In genomic region chr4:140631276-140631849, GRCm38 (mm10) we compare ENCODE assay signal across 8 mouse cellular contexts. TPM values are rescaled to one million over a fixed set of nuclear protein-coding genes. Genes with fewer than 3 reads are reported as not detected.
DNase-seq lines count a peak whose midpoint lies in the region; ATAC-seq and TF ChIP-seq lines count a peak whose summit lies in the region.

No protein-coding gene starts in this region.

- no peaks in the 10 kb centered on the region for H3K27me3 ChIP-seq in heart, embryonic 14.5 days (ENCODE audit: control insufficient read depth, insufficient read depth, low read length)
- no peaks in the 10 kb centered on the region for H3K27me3 ChIP-seq in C2C12 (ENCODE audit: control insufficient read depth, insufficient read depth, insufficient read length)
- H3K27me3 ChIP-seq in embryonic facial prominence, embryonic 12.5 days, result no peaks in the 10 kb centered on the region

- H3K4me2 ChIP-seq in heart, embryonic 14.5 days (ENCODE audit: low read length), result no peak overlapping the region
- no peak overlapping the region for H3K4me2 ChIP-seq in embryonic facial prominence, embryonic 12.5 days (replicated peaks)

- H3K4me3 ChIP-seq in heart, embryonic 14.5 days (ENCODE audit: control insufficient read depth in 1 of 2, insufficient read depth in 1 of 2, low read depth in 1 of 2, low read length in 2 of 2), result no peak overlapping the region
- no peak overlapping the region for H3K4me3 ChIP-seq in C2C12 (ENCODE audit: insufficient read depth, poor library complexity, severe bottlenecking)
- no peak overlapping the region for H3K4me3 ChIP-seq in embryonic facial prominence, embryonic 12.5 days

- peaks cover 38% of the 10 kb centered on the region for H3K79me2 ChIP-seq in C2C12 (ENCODE audit: control insufficient read depth, insufficient read depth)

- H3ac ChIP-seq in C2C12 (ENCODE audit: control insufficient read depth, insufficient read length, low read depth), result peak overlapping the region; percentile 50

- no peak for ATAC-seq in heart, embryonic 14.5 days (ENCODE audit: insufficient number of reproducible peaks, insufficient read depth, low FRiP score, low read depth)
- ATAC-seq in embryonic facial prominence, embryonic 12.5 days (ENCODE audit: insufficient number of reproducible peaks, insufficient read depth, low FRiP score, low TSS enrichment), result no peak
- no peak for ATAC-seq in megakaryocyte, adult 5-6 weeks (ENCODE audit: poor library complexity, severe bottlenecking)
- no peak for ATAC-seq in erythroid progenitor cell, adult 5-6 weeks (replicated peaks; ENCODE audit: low FRiP score, poor library complexity, severe bottlenecking)

- peaks cover 8% of the 10 kb centered on the region for H3K79me3 ChIP-seq in C2C12 (ENCODE audit: low read depth)

- H3K36me3 ChIP-seq in heart, embryonic 14.5 days (ENCODE audit: control insufficient read depth, insufficient read depth, low read length), result peaks cover 9% of the 10 kb centered on the region
- peaks cover 16% of the 10 kb centered on the region for H3K36me3 ChIP-seq in C2C12 (ENCODE audit: control insufficient read depth, insufficient read depth)
- H3K36me3 ChIP-seq in embryonic facial prominence, embryonic 12.5 days, result peaks cover 6% of the 10 kb centered on the region; the same call in 1 of the 2 replicates

- no peaks in the 10 kb centered on the region for H3K9me3 ChIP-seq in heart, embryonic 14.5 days (ENCODE audit: control insufficient read depth, low read length)
- H3K9me3 ChIP-seq in embryonic facial prominence, embryonic 12.5 days, result no peaks in the 10 kb centered on the region

- H3K27ac ChIP-seq in heart, embryonic 14.5 days (replicated peaks in 1 of 2; ENCODE audit: control insufficient read depth in 1 of 2, insufficient read depth in 1 of 2, low read depth in 2 of 2, low read length in 2 of 2), result peak overlapping the region; percentile 74 to 77
- H3K27ac ChIP-seq in embryonic facial prominence, embryonic 12.5 days, result 0 out of 2 replicates have a peak overlapping the region, but pooled peaks have one; percentile 12

- no peak for TF ChIP-seq CTCF in C2C12 (IDR thresholded peaks at IDR 0.05; ENCODE audit: control insufficient read depth, insufficient read depth, insufficient read length)

- H3K4me1 ChIP-seq in heart, embryonic 14.5 days (ENCODE audit: control insufficient read depth in 2 of 2, insufficient read depth in 2 of 2, low read length in 2 of 2), result peaks cover 25 to 40% of the 10 kb centered on the region in 2 experiments
- peaks cover 33% of the 10 kb centered on the region for H3K4me1 ChIP-seq in embryonic facial prominence, embryonic 12.5 days

- H3K9ac ChIP-seq in heart, embryonic 14.5 days (ENCODE audit: low read length), result peak overlapping the region; percentile 27; the same call in 1 of the 2 replicates
- H3K9ac ChIP-seq in embryonic facial prominence, embryonic 12.5 days, result no peak overlapping the region

- DNase-seq in heart, adult 11 months, result no peak
- peak; percentile 75 for DNase-seq in kidney, postnatal 14 days
- no peak for DNase-seq in MN1 (ENCODE audit: low spot score)

- 77% methylated on average over 6 of the region's 6 CpGs for WGBS in heart, embryonic 14.5 days
- WGBS in embryonic facial prominence, embryonic 12.5 days, result 77% methylated on average over 6 of the region's 6 CpGs

TF ChIP-seq in C2C12, 6 proteins besides CTCF, POLR2A, EP300 and RAD21:
- no peak for TF ChIP-seq FOSL1 (IDR thresholded peaks at IDR 0.05; ENCODE audit: insufficient read depth, low read length, poor library complexity, severe bottlenecking)
- no peak for TF ChIP-seq USF1 (IDR thresholded peaks at IDR 0.05; ENCODE audit: low read depth)
- no peak for TF ChIP-seq MYOD1 (IDR thresholded peaks at IDR 0.05; ENCODE audit: control insufficient read depth, insufficient read length, low read depth)
- TF ChIP-seq MYOG (IDR thresholded peaks at IDR 0.05; ENCODE audit: control insufficient read depth, extremely low read depth, insufficient read length), result no peak
- no peak for TF ChIP-seq CEBPB (IDR thresholded peaks at IDR 0.05; ENCODE audit: low read depth)
- TF ChIP-seq MAX (IDR thresholded peaks at IDR 0.05), result no peak

RNA-seq across cellular contexts. Expression of gene Arhgef10l, which starts 34.4 kb away (rescaled TPM):
- 14.2 and 15.9 TPM in 2 replicates for polyA plus RNA-seq in heart, embryonic 14.5 days (2014; fragmentation: Nextera tagmentation; extraction: Ambion mirVana)
- polyA plus RNA-seq in C2C12 (2012; fragmentation: generic; extraction: Trizol), result 27.8 TPM
- 17.4 and 19.7 TPM in 2 replicates for polyA plus RNA-seq in embryonic facial prominence, embryonic 12.5 days (2016; fragmentation: Nextera tagmentation; extraction: Ambion mirVana)
- total RNA-seq in megakaryocyte, adult 5-6 weeks (2015), result 22.8 and 25.3 TPM in 2 replicates
- total RNA-seq in megakaryocyte, adult 5-6 weeks (2017), result 72.2 and 83.3 TPM in 2 replicates
- total RNA-seq in erythroid progenitor cell, adult 5-6 weeks (2015; ENCODE audit: low replicate concordance), result not detected in 2 replicates
- total RNA-seq in erythroid progenitor cell, adult 5-6 weeks (2017; ENCODE audit: low replicate concordance), result 0.64 and 1.4 TPM in 2 replicates
